Mouse (Mus musculus) frontal cortex, postnatal 25 days (tissue): ENCODE measurements around the gene Rpl36a.
"Not testable (repeated sequence)": the region's sequence is repeated elsewhere in the genome, so short reads cannot be mapped to it uniquely, and the experiment has no call there.

ENCODE experiments used
- DNase-seq, 2 experiments: peaks; one replicate each; pipeline ENCODE4 v3.0.0; 2022; ENCODE audit warnings: low spot score in 2 of 2

Gene Rpl36a

DNA sequence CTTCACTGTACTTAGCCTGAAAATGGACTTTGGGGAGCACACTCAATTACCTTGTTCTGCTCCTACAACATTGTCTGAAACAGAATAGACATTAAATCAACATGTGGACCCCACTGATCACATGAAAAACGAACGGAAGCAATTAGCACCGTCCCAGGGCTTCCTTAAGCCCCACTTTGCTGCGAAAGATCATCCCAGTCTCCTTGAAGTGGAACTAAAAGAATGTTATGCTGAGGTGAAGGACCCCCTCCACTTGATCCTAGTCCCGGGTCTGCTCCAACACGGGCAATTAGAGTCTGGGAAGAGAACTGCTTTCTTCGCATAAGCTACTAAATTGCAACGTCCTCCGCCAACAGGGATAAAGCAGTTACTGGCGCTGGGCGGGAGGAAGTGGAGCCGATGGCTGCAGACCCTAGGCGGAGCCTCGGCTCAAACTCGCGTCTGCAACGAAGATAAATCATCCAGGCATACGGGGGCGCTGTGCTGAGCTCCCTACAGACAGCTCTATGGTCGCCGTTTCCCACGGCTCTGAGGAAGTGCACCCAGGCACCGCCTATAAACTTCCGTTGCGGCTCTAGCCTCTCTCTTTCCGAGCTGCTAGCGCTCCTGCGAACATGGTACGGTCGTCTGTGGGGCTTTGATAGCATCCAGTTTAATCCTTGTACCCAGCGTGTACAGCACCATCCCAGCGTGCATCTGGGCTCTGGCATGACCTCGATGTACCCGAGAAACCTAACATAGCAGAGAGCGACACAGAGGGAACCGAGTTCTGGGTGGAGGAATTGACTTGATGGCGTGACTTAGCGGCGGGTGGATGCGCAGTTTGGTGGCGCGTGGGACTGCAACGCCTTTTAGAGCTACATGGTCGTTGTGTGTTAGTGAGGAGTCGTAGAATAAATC, at the start of gene Rpl36a:
Gene Rpl36a, plus strand, starts transcription at position 552 of the 900 bp plus-strand sequence.
- peak; percentile 81 to 82 for DNase-seq

DNA sequence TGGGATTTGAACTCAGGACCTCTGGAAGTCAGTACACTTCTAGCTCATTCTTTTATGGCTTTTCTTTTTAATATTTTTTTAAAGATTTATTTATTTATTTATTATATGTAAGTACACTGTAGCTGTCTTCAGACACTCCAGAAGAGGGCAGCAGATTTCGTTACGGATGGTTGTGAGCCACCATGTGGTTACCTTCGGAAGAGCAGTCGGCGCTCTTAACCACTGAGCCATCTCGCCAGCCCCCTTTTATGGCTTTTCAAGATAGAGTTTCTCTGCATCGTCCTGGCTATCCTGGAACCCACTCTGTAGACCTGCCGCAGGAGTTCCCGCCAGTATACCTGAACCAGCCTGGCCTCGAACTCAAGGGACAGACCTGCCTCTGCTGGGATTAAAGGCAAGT, 45.7 kb upstream of the Rpl36a start:
- DNase-seq, result not testable (repeated sequence)

DNA sequence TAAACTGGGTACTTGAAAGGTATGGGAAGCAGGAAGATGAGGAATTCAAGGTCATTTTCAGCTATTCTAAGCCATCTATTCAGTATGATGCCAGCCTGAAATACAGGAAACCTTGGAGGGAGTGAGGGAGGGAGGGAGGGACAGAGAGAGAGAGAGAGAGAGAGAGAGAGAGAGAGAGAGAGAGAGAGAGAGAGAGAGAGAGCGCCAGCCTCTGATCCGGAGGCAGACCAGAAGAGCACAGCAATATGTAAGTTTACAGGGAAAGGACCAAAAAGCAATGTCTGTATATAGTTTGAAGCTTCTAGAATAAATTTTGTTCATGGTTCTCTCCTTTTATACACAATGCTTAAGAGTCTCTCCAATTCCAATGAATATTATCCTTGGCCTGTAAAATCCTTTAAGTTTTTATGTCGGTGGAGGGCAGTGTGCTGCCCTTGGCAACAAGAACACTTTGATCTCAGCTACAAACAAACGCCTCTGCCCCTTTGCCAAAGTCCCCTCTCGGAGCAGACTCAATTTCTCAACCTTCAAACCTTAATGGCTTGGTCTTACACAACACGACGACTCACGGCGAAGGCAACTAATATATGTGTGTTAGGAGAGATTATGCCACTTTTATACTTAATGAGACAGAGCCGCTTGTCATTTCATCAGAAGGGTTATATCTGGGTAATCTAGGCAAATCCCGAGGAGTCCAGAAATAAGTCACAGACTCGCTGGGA, 44.9 kb upstream of the Rpl36a start:
- no peak for DNase-seq

DNA sequence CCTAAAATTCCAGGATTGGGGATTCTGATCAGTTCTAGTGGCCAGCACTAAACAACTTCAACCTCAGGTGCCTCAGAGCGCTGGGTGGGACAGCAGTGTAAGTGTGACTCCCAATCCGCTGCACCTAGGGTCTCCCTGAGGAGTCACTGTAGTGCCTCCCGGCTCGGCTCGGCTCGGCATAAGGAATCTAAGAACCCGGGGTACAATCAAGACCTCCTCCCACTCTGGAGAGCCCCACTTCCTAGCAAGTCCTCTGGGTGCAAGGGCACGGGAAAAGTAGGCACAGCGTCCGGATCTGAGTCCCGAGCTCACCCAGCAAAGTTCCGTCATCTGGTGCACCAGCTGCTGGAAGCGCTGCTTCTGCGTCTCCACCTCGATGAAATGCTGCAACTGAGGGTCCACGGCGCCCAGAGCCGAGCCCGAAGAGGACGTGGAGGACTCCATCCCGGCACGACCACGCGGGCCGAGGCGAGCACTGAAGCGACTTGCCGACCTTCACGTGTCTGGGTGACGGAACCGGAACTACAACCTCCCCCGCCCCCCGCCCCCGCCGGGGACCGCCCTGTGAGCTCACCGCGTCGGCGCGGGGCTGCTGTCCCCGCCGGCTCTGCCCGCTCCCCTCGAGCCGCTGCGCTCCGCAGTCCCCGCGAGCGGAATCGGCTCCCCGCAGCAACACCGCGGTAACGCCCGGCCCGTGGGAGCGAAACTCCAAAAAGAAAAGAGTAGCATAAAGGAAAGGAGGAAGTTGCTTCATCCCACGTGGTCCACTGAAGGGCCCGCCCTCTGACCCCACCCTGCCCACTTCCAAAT, 44.1 kb upstream of the Rpl36a start, which contains the start of gene Timm8a1:
Gene Timm8a1, minus strand, starts transcription at position 721 of the 810 bp plus-strand sequence.
- peak in 1 of 2 experiments; percentile 13 for DNase-seq

DNA sequence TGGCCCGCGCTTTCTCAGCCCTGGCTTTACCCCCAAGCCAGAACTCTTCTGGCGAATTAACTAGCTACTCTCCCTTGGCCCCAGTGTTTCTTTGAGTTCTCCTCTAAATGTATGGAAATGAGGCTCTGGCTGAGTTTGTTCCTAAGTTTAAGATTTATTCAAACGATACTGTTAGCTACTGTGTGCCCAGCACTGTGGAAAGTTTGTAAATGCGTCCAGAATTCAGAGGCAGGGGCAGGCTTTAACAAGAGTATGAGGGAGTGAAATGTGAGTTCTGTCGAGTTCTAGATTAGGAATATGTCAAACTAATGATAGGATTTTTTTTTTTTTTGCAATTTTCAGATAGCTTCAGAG, 43.5 kb upstream of the Rpl36a start:
- DNase-seq, result no peak

DNA sequence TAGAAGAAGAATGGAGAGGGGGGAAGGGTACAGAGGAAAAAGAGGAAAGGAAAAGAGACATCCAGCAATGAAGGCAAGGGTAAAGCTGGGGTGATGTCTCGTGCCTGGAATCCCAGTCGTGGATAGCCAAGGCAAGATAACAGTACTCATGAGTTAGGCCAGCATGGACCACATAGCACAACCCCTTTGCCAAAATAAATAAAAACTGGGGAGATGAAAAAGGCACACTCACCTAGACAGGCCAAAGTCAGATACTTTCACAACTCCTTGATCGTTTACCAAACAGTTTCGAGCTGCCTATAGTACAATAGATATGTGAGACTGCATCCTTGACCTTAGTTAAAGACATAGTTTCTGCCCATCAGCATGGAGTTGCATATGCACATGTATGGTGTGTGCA, 38.1 kb upstream of the Rpl36a start:
- DNase-seq, result no peak

DNA sequence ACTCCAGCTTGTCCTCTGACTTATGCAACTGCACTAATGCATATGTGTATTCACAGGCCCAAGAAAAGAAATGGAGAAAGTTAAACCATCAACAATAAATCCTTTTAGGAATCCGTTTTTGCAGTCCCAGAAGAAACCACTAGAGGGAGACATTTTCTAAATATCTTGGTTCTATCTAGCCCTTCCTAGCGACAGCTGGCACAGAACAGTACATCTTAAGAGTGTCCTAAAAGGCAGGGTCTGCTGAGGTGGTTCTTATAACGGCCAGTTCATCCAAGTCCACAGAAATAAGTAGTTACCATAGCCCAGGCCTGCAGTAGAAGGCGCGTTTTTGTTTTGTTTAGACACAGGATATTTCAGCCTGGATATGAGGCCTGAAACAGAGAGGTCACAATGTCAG, 34.6 kb upstream of the Rpl36a start:
- peak in 1 of 2 experiments; percentile 6 for DNase-seq

DNA sequence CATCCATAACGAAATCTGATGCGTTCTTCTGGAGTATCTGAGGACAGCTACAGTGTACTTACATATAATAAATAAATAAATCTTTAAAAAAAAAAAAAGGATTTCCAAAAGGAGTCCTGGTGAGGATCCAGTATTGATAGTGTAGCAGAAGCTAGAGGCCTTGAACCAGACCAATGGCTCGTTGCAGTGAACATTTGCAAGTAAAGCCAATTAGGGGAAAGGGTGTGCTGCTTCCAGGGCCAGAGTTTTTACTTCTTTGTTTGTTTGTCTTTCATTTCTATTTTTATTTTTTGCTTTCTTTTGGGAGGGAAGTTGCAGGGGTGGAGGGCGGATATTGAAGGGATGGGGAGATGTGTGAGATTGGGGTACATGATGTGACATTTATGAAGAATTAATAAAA, 32.1 kb upstream of the Rpl36a start:
- DNase-seq, result no peak

DNA sequence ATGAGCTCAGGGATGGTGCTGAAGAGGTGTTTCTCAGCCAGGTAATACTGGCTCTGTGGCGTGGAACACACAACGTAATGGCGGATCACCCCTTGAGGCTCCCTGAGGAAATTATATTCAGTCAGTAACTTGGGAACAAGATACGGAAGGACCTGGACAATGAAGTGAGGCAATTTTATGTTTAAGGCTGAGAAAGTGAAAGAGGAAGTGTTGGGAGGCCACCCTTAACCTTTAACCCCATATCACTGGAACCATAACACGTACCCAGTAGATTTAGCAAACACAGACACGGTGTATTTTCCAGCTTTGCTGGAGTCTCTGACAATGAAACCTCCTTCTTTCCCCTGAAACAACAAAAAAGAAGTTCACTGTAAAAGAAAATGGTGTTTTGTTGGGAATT, 31.0 kb upstream of the Rpl36a start:
- DNase-seq, result no peak

DNA sequence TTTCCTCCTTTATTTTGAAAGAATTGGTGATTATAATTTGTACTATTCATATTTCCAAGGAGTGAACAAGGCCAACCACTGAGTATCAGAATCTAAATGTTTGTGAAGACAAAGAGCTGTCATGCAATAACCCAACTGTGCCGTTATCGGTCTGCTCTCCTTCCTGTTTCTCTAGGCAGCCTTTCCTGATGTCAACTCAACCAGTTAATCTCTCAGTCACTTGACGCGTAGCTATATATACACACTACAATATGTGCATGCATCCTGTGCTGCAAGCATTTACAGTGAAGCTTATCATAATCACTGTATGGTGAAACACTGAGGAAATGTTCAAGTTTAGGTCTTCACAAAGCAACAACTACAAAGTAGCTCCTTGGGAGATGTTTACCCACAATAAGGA, 21.1 kb upstream of the Rpl36a start:
- no peak for DNase-seq

DNA sequence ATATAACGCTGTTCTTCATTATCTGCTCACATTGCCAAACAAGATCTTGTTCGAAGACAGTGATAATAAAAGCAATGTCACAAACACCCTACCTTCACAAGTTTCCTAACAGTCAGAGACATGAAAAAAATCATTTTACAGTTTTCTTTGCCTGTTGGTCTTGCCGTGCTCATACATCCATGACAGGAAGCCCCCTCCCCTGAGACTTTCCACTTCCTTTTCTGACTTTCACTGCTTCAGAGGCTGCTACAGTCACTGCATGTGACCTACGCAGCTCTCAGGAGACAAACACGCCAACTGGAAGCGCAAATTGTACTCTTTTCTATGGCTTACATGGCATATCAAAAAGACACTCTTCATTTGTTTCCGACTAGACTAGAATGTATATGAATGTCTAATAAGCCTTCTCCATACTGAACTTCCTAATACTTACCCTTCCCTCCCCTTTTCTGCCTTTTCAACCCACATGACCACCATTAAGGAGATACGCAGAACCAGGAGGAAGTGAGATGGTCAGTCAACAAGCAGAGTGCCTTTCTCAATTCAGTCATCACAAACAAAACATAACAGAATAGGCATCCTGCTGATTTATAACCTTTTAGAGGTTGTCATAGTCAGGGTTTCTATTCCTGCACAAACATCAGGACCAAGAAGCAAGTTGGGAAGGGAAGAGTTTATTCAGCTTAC, 18.8 kb upstream of the Rpl36a start:
- no peak for DNase-seq

DNA sequence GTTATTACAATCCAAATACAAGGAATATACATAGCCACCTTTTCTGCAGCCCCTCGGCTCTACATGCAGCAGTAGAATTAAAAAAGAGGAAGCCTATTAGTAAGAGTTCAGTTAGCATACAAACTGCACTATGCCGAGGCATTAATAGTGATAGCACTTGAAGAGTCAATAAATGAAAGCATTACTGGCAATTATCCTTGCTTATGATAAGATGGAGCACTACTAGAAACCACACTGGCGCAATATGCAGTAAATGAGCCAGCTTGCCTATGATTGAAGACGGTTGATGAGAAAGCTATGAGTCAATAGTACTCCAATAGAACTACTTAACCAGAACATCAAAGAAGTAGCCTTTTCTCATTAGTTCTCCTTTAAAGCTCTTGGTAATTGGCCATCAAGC, 7.6 kb upstream of the Rpl36a start:
- DNase-seq, result no peak

DNA sequence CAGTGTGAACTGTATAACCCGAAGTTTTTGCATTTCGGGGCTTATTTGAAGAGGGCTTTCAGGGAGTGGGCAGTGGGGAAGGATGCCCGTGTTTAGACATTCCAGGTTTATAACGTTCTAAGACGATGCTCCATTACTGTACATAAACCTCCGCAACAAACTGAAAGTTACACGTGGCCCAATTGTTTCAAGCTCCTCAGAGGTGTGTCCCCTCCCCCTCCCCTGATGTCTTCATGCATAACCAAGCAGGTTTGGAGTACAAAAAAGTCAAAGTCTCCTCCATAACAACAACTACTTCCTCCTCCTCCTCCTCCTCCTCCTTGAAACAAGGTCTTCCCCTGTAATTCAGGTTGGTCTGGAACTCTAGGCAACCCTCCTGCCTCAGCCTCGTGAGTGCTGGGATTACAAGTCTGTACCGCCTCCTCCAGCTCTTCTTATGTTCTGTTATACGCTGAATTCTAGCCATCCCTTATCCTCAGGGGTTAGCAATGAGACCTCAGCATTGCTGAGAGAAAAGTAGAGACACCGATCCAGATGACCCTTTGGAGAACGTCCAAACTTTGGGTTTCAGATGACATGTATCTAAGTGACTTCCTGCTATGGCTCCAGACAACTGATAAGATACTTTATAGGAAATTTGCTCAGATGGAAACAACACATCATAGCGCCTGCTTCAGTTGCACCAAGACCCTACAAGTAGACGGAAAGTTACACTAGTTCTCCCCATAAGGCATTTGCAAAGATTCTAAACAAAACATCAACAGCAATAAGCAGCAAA, 4.7 kb upstream of the Rpl36a start:
- DNase-seq, result no peak

DNA sequence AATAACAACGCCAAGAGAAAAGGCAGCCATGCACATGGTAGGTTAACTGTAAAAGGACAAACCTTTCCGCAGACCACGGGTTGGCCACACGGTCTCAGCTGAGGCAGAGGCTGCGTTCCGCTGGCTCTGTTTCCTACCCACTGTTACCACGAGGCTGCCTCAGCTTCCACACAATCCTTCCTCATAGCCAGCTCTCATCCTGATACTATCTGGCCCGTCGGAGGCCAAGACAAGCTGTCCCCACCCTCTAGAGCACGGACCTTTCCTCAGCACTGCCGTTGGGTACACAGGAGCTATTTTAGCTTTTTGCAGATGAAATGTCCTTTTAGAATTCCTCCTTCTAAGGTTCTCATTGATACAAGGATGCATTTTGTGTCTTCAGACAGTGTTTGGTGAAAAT, 3.2 kb upstream of the Rpl36a start:
- DNase-seq, result no peak

DNA sequence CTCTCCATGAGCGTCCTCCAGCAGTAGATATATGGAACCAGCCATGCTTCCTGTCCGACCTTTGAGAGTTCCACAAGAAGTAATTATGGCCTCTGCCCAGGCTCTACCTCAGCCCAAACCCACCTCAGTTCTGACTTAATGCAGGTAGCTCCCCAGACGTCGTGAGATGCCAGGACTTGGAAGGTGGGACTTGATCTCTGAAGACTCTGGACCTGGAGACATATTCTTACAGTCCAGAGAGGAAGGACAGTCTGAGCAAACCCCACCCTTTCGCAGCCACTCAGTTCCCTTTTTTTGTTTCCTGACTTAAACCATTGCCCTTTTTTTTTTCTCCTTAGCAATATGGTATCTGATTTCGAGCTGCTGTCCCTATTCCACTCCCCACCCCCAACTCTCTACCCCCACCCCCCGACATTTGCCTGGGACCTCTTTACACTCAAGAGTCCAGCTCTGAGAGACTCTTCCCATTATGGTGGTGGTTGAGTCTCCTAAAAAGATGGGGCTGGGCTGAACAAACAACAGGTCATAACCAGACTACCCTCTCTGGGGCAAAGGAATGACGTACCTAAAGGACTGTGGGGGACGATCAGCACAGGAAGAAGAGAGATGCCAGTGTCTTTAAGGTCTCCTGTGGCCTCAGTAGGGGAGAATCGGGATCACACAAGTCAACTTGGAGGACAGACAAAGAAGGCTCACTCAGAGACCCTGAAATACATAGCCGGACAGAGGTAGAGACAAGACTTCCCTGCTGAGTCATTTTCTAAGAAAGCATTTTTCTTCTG, 2.4 kb upstream of the Rpl36a start, which contains the start of gene Btk:
Gene Btk, minus strand, starts transcription at position 683 of the 782 bp plus-strand sequence.
- no peak for DNase-seq

DNA sequence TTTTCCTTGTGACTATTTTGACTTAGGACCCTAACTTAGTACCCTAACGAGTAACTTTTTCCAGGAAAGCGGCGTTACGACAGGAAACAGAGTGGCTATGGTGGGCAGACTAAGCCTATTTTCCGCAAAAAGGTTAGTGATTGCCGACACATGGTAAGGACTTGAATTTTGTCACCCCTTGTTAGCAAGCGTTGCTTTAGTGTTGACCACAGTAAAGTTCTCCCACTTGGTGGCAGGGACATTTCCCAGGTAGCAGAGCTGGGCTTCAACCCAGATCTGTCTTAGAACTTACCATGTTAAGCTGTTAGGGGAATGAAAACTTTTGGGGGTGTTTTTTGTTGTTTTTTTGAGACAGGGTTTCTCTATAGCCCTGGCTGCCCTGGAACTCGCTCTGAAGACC, 993 bp downstream of the Rpl36a start:
- DNase-seq, result no peak

DNA sequence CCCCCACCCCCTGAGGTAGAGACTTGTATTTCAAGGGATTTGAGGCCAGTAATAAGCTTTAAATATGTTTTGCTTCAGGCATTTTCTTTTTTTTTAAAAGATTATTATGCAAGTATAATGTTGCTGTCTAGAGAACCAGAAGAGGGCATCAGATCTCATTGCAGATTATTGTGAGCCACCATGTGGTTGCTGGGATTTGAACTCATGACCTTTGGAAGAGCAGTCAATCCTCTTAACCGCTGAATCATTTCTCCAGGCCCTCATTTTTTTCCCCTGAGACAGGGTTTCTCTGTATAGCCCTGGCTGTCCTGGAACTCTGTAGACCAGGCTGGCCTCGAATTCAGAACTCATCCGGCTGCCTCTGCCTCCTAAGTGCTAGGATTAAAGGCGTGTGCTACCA, 2.8 kb downstream of the Rpl36a start:
- DNase-seq, result no peak

DNA sequence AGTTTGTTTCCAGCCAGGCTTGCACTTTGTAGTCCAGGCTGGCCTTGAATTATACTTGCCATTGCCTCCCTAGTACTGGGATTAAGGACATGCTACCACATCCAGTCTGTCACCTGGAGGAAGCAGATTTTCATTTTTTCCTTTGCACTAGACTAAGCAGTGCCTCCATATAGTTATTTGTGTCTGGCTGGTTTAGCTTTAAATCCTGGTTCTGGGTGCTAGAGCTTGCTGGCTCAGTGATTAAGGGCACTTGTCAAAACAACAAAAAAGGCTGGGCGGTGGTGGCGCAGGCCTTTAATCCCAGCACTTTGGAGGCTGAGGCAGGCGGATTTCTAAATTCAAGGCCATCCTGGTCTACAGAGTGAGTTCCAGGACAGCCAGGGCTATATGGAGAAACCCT, 3.5 kb downstream of the Rpl36a start:
- no peak for DNase-seq

DNA sequence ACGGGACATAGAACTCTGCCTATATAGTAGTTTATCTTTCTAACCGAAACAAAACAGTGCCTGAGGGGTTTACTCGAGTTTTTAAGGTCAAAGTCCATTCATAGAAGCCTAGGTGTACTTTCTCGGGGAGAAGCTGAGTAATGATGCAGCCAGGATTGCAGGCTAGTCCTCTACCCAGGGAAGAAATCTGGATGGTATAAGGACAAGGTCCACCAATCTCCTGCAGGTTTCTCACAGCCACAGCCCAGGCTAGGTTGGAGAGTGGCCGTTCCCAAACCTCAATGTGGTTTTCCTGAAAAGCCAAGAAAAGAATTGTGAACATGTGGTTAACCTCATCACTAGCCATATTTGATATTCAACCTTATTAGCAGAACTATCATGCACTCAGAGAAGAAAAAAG, 4.4 kb downstream of the Rpl36a start:
- DNase-seq, result no peak
